Mouse (Mus musculus) forebrain, embryonic 13.5 days (tissue): ENCODE data around the gene Taok3. TPM values are rescaled to one million over a fixed set of nuclear protein-coding genes. Genes with fewer than 3 reads are reported as not detected.
"Not testable (repeated sequence)": the region's sequence is repeated elsewhere in the genome, so short reads cannot be mapped to it uniquely, and the experiment has no call there.

Experiments
- ATAC-seq: fragments of 200-750 bp; cut with Nextera tagmentation; 2 replicates; pipeline ENCODE4 v1.8.0; 2017
- H3K27ac ChIP-seq: fragments of 300-500 bp; sonication (generic); 2 replicates; pipeline ENCODE4 v1.5.1; 2015; ENCODE audit warnings: inconsistent platforms, mild to moderate bottlenecking, moderate library complexity
- H3K27me3 ChIP-seq: fragments of 300-500 bp; sonication (generic); 2 replicates; pipeline ENCODE4 v1.6.1; 2015; ENCODE audit warnings: mild to moderate bottlenecking, inconsistent platforms
- H3K36me3 ChIP-seq: fragments of 300-500 bp; sonication (generic); 2 replicates; pipeline ENCODE4 v1.6.1; 2015; ENCODE audit warnings: mild to moderate bottlenecking, inconsistent platforms; ENCODE audit not compliant: poor library complexity, severe bottlenecking
- H3K4me1 ChIP-seq: fragments of 300-500 bp; sonication (generic); 2 replicates; pipeline ENCODE4 v1.6.1; 2015; ENCODE audit warnings: inconsistent platforms
- H3K4me2 ChIP-seq: fragments of 300-500 bp; sonication (generic); 2 replicates; pipeline ENCODE4 v1.6.1; 2015; ENCODE audit warnings: inconsistent platforms, mild to moderate bottlenecking, moderate library complexity
- H3K4me3 ChIP-seq: fragments of 300-500 bp; sonication (generic); 2 replicates; pipeline ENCODE4 v1.5.1; 2015; ENCODE audit warnings: mild to moderate bottlenecking, inconsistent platforms
- H3K9ac ChIP-seq: fragments of 300-500 bp; sonication (generic); 2 replicates; pipeline ENCODE4 v1.6.1; 2015; ENCODE audit warnings: mild to moderate bottlenecking, inconsistent platforms
- H3K9me3 ChIP-seq: fragments of 300-500 bp; sonication (generic); replicated peaks from 2 replicates; pipeline ENCODE4 v1.6.1; 2016; ENCODE audit warnings: inconsistent platforms
- WGBS: fragments of 180-500 bp; shearing (Covaris S2); methylation state at CpG from one replicate; pipeline ENCODE4 v1.1.7; 2015; 5-methylcytosine and 5-hydroxymethylcytosine counted together
- polyA plus RNA-seq: library from polyadenylated mRNA; unstranded; fragments of >200 nt; fragmentation: Nextera tagmentation; extraction: Ambion mirVana; gene quantifications from 2 replicates; pipeline ENCODE4 v1.2.1, GENCODE M21; 2015

The Taok3 gene
- polyA plus RNA-seq, 1 experiment from 2014 or later, result 30.7 TPM

DNA sequence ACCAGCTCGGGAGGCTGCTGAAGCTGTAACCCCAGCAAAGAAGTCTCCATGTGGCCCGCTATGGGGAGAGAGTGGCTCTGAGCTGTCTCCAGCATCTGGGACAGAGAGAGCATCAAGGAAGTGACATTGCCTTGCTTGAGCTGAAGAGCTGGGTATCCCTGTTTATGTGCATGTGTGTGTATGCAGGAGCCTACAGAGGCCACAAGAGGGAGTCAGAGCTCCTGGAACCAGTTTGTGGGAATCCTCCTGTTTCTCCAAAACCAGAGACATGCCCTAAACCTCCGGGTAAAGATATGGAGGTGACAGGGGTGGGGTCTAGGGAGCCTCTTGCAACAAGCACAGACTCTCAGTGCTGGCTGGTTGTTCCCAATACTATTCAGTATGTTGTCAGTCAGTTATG is 171.4 kb downstream of the Taok3 start:
- Histone ChIP-seq H3K4me3 (no peak overlapping the region), H3K27me3 (no peaks in the 10 kb centered on the region), H3K9me3 (no peaks in the 10 kb centered on the region), H3K27ac (no peak overlapping the region), H3K36me3 (no peaks in the 10 kb centered on the region), H3K9ac (no peak overlapping the region), H3K4me1 (peaks cover 11% of the 10 kb centered on the region), H3K4me2 (no peak overlapping the region)
- no peak for ATAC-seq
- 86% methylated on average over 3 of the region's 3 CpGs for WGBS

- no peak overlapping the region for H3K4me3 ChIP-seq
- no peaks in the 10 kb centered on the region for H3K9me3 ChIP-seq
- WGBS, result 80% methylated on average over 6 of the region's 6 CpGs
- H3K27me3 ChIP-seq, result no peaks in the 10 kb centered on the region
- no peak overlapping the region for H3K27ac ChIP-seq
- peaks cover 7% of the 10 kb centered on the region for H3K4me1 ChIP-seq
- H3K9ac ChIP-seq, result no peak overlapping the region
- no peak for ATAC-seq
- H3K4me2 ChIP-seq, result no peak overlapping the region
- no peaks in the 10 kb centered on the region for H3K36me3 ChIP-seq
Measured at GRCm38 (mm10) chr5:117292547-117292946, 172.6 kb downstream of the Taok3 start.

DNA sequence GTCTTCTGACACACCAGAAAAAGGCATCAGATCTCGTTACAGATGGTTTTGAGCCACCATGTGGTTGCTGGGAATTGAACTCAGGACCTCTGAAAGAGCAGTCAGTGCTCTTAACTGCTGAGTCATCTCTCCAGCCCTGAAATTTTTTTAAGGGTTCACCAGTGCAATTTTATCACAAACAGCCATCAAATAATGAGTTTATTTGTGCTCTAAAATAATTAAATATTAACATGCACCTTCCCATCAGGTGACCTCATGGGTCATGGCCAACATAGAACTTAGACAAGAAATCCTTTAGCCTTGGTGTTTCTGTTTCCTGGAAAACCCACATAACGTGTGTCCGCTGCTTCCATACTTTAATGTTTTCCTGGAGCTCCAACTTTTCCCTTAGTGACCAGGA is 173.8 kb downstream of the Taok3 start:
- H3K36me3 ChIP-seq, H3K27ac ChIP-seq, ATAC-seq, H3K4me3 ChIP-seq, H3K4me2 ChIP-seq, H3K9me3 ChIP-seq, H3K27me3 ChIP-seq, H3K4me1 ChIP-seq, H3K9ac ChIP-seq: not testable (repeated sequence)
- WGBS, result 84% methylated on average over 3 of the region's 3 CpGs

DNA sequence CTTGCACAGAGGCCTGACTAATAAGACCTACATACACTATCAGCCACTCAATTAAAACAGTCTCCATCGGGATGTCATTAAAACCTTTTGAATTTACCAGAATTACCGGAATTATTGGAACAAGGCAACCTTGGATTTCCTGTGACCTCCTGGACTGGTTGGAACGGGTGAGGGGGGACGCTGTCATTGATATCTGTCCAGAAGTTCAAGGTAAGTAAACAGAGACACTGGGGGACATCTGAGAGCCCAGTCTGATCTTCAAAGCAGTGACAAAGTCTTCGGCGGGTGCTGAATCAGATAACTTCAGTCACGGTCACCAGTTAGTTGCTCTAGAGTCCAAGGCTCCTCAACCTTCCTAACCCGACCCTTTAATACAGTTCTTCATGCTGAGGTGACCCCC is 175.1 kb downstream of the Taok3 start:
- Histone ChIP-seq H3K4me1 (no peaks in the 10 kb centered on the region), H3K27me3 (no peaks in the 10 kb centered on the region), H3K27ac (no peak overlapping the region), H3K4me2 (no peak overlapping the region), H3K9me3 (no peaks in the 10 kb centered on the region), H3K36me3 (no peaks in the 10 kb centered on the region), H3K4me3 (no peak overlapping the region), H3K9ac (no peak overlapping the region)
- WGBS, result 96% methylated on average over 8 of the region's 8 CpGs
- ATAC-seq, result no peak

DNA sequence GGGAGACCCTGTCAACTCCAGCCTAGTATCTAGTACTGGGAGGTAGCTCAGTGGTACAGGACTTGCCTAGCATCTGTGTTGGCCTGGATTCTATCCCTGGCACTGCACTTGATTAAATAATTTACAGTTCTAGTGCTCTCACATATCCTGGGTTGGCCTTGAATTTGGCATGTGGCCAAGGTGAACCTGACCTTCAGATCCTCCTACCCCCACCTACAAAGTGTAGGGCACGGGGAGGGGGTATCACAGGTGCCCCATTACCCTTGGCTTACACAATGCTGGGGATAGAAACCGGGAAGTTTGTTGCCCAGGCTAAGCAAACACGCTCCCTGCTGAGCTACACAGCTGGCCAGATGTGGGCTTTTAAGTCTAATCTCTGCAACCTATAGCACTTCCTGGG is 183.0 kb downstream of the Taok3 start:
- H3K27ac ChIP-seq, result no peak overlapping the region
- H3K4me3 ChIP-seq, result no peak overlapping the region
- H3K4me1 ChIP-seq, result no peaks in the 10 kb centered on the region
- 69% methylated on average over 3 of the region's 3 CpGs for WGBS
- no peak overlapping the region for H3K9ac ChIP-seq
- ATAC-seq, result no peak
- no peaks in the 10 kb centered on the region for H3K36me3 ChIP-seq
- H3K9me3 ChIP-seq, result no peaks in the 10 kb centered on the region
- H3K4me2 ChIP-seq, result no peak overlapping the region
- H3K27me3 ChIP-seq, result no peaks in the 10 kb centered on the region

DNA sequence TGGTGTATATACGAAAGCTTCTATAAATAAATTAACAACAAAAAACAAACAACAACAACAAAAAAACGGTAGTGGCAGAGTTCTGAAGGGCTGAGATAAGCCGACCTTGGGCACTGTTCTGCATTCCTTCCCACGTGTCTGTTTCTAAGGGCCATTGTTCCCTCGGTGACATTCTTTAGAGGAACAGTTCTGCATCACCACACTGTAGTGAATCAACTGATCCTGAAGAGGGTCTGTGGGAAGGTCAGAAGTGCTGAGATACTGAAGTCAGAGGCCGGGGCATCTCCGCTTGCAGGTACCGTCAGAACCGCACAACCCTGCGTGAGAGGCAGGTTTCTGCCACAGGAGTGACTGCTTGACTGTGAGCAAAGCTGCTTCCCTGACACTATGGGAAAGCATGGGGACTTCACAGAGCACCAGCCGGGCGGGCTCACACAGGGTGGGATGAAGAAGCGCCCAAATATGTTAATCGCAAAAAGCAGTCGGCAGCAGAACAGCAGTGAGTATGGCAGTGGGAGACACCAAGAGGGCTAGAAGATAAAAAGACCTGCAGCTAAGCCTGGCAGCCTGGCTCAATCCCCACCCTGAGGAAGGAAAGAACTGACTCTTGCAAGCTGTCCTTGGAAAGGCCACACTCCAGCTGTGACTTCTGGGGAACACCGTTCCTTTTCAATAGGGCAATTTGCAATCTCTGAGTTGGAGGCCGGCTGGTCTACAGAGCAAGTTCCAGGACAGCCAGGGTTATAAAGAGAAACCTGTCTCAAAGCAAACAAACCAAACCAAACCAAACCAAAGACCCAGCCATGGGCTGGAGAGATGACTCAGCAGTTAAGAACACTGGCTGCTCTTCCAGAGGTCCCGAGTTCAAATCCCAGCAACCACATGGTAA is 184.0 kb downstream of the Taok3 start:
- H3K4me3 ChIP-seq, result no peak overlapping the region
- H3K4me2 ChIP-seq, result no peak overlapping the region
- no peaks in the 10 kb centered on the region for H3K27me3 ChIP-seq
- H3K36me3 ChIP-seq, result no peaks in the 10 kb centered on the region
- no peaks in the 10 kb centered on the region for H3K9me3 ChIP-seq
- no peak for ATAC-seq
- no peaks in the 10 kb centered on the region for H3K4me1 ChIP-seq
- H3K27ac ChIP-seq, result no peak overlapping the region
- no peak overlapping the region for H3K9ac ChIP-seq
- 58% methylated on average over 18 of the region's 18 CpGs for WGBS

GRCm38 (mm10) chr5:117304947-117305346 is 185.0 kb downstream of the Taok3 start:
- ATAC-seq, result no peak
- Histone ChIP-seq H3K9me3 (no peaks in the 10 kb centered on the region), H3K9ac (no peak overlapping the region), H3K27ac (no peak overlapping the region), H3K4me2 (no peak overlapping the region), H3K36me3 (no peaks in the 10 kb centered on the region), H3K4me3 (no peak overlapping the region), H3K4me1 (no peaks in the 10 kb centered on the region), H3K27me3 (no peaks in the 10 kb centered on the region)
- 74% methylated on average over 7 of the region's 7 CpGs for WGBS

GRCm38 (mm10) chr5:117305754-117306153 is 185.8 kb downstream of the Taok3 start:
- Histone ChIP-seq H3K9ac (no peak overlapping the region), H3K4me1 (no peaks in the 10 kb centered on the region), H3K36me3 (no peaks in the 10 kb centered on the region), H3K4me2 (no peak overlapping the region), H3K9me3 (no peaks in the 10 kb centered on the region), H3K27ac (no peak overlapping the region), H3K4me3 (no peak overlapping the region), H3K27me3 (no peaks in the 10 kb centered on the region)
- WGBS, result 88% methylated on average over 5 of the region's 5 CpGs
- no peak for ATAC-seq

GRCm38 (mm10) chr5:117306826-117307225 is 186.9 kb downstream of the Taok3 start:
- Histone ChIP-seq H3K27me3 (no peaks in the 10 kb centered on the region), H3K9ac (no peak overlapping the region), H3K4me1 (no peaks in the 10 kb centered on the region), H3K27ac (no peak overlapping the region), H3K4me2 (no peak overlapping the region), H3K9me3 (no peaks in the 10 kb centered on the region), H3K36me3 (no peaks in the 10 kb centered on the region), H3K4me3 (no peak overlapping the region)
- 100% methylated on average over 2 of the region's 2 CpGs for WGBS
- ATAC-seq, result no peak

DNA sequence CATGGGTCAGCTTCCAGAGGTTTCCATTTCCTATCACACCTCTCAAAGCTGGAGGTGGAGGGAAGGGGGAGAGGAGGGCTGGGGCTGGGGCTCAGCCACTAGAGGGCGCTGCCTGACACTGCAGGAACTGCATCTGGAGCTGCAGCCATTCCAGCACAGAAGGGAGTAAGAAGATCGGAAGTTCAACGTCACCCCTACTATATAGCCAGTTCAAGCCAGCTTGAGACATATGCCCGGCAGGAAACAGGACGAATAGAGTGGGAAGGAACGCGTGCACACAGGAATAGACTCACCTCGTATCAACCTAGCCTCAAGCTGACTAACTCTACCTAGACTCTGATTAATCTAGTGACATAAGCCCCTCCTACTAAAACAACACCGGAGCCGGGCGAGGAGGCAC is 187.8 kb downstream of the Taok3 start:
- Histone ChIP-seq H3K4me2 (no peak overlapping the region), H3K27me3 (no peaks in the 10 kb centered on the region), H3K9me3 (no peaks in the 10 kb centered on the region), H3K27ac (no peak overlapping the region), H3K4me3 (no peak overlapping the region), H3K4me1 (no peaks in the 10 kb centered on the region), H3K9ac (no peak overlapping the region), H3K36me3 (no peaks in the 10 kb centered on the region)
- WGBS, result 36% methylated on average over 11 of the region's 11 CpGs
- no peak for ATAC-seq

DNA sequence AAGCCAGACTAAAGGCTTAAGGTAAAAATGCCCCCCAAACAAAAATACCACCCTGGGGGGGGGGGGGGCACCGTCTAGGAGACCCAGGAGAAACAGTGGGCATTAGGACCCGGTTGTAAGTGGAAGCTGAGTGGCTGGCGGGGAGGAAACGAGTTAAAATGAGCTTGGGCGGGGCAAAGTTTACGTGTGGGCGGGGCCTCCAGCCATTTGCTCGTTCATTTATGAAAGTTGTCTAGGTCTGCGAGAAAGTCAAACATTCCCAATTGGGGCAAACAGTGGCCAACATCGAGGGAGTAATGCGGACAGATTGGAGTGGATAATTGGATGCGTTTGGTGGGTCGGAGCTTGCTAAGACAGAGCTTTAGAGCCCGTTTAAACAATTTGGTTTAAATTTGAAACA is 193.5 kb downstream of the Taok3 start:
- no peak overlapping the region for H3K9ac ChIP-seq
- H3K4me3 ChIP-seq, result no peak overlapping the region
- H3K4me1 ChIP-seq, result peaks cover 8% of the 10 kb centered on the region
- H3K27me3 ChIP-seq, result peaks cover 24% of the 10 kb centered on the region; the same call in 1 of the 2 replicates
- H3K9me3 ChIP-seq, result no peaks in the 10 kb centered on the region
- H3K27ac ChIP-seq, result no peak overlapping the region
- H3K36me3 ChIP-seq, result no peaks in the 10 kb centered on the region
- no peak for ATAC-seq
- 28% methylated on average over 14 of the region's 14 CpGs for WGBS
- H3K4me2 ChIP-seq, result peak overlapping the region; percentile 29

- H3K4me2 ChIP-seq, result peak overlapping the region; percentile 29
Measured at GRCm38 (mm10) chr5:117313909-117314308, 194.0 kb downstream of the Taok3 start.

More at GRCm38 (mm10) chr5:117313909-117314308, 194.0 kb downstream of the Taok3 start:
- Histone ChIP-seq H3K36me3 (no peaks in the 10 kb centered on the region), H3K27me3 (peaks cover 24% of the 10 kb centered on the region; the same call in 1 of the 2 replicates), H3K4me1 (peaks cover 12% of the 10 kb centered on the region), H3K9me3 (no peaks in the 10 kb centered on the region), H3K4me3 (no peak overlapping the region), H3K9ac (no peak overlapping the region), H3K27ac (no peak overlapping the region)
- 46% methylated on average over 10 of the region's 10 CpGs for WGBS
- ATAC-seq, result no peak
